Mouse (Mus musculus) lung, adult 2 months (tissue): Measurements from ENCODE around the gene Ccdc173.

ENCODE experiments used
- CTCF ChIP-seq: fragments of 200-500 bp; IDR thresholded peaks from 2 replicates; pipeline ENCODE4 v1.5.1; 2011; ENCODE audit warnings: mild to moderate bottlenecking, low read length, control low read depth; ENCODE audit not compliant: insufficient read depth
- POLR2A ChIP-seq: fragments of 200-500 bp; IDR thresholded peaks from 2 replicates; pipeline ENCODE4 v1.6.1; 2011; ENCODE audit warnings: low read depth, mild to moderate bottlenecking, control low read depth, low read length, borderline replicate concordance; ENCODE audit errors: extremely low read depth

DNA sequence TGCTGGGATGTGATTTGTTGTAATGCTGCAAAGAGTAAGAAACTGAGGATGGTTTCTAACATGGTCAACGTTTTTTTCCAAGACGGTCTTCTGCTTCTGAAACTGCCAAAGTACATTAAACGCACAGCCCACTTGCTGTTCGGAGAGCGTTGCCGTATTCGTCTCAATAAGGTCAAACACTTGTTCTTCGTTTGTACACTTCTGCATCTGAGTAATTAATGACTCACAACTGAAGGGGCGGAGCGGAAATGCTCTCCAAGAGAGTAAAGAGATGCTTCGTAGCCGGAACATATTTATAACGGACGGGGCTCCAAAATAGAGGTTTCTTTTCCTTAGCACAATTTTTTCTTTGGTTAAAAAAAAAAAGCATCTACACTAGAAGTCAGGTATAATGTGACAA is 77.2 kb downstream of the Ccdc173 start:
- TF ChIP-seq CTCF (no peak), POLR2A (no peak)
